Mouse (Mus musculus): ENCODE measurements at regions not wholly inside any gene's neighbourhood (a gene's known extent, or its start where the extent isn't known, plus 50 kb on each side); places are given as distances from the start of the nearest gene placed in this dataset.

DNA sequence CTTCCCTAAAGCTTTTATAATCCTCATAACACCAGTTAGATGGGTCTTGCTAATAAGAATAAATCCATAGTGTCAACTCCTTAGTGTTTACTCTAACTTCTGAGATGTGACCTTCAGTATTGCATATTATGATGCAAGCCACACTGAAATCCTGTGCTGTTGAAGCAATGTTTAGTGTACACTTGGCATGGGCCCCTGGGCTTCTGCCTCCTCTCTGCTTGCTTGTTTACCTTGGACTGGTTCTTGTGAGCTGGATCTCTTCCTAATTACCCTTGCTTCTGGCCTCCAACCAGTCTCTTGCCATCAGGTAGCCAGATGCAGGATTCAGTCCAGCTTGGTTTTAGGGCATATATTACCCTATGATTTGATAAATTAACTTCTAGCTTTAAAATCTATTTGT is 57.0 kb downstream of the Rgs2 start:
- TF ChIP-seq CTCF (IDR thresholded peaks at IDR 0.05; ENCODE audit: control insufficient read depth, insufficient read depth, low read length): no peak
- no peak for TF ChIP-seq POLR2A (IDR thresholded peaks at IDR 0.05; ENCODE audit: borderline replicate concordance, control insufficient read depth, low read depth, low read length)

Measured in bone marrow, adult 2 months (tissue).